Mouse (Mus musculus): Measurements from ENCODE around the gene Elmo3.

- TF ChIP-seq POLR2A (IDR thresholded peaks at IDR 0.05; ENCODE audit: borderline replicate concordance, control insufficient read depth, low read depth, low read length) (no peak), CTCF (IDR thresholded peaks at IDR 0.05; ENCODE audit: control insufficient read depth, insufficient read depth, low read length) (no peak)
Measured at GRCm38 (mm10) chr8:105310118-105310517, 4.7 kb downstream of the Elmo3 start.
